Mouse (Mus musculus): ENCODE data around the gene Cirbp.

- TF ChIP-seq CTCF (IDR thresholded peaks at IDR 0.05; ENCODE audit: control insufficient read depth, insufficient read depth, insufficient read length): no peak
- no peak for TF ChIP-seq MAX (IDR thresholded peaks at IDR 0.05)
- no peak for TF ChIP-seq CEBPB (IDR thresholded peaks at IDR 0.05; ENCODE audit: low read depth)
- no peak for TF ChIP-seq USF1 (IDR thresholded peaks at IDR 0.05; ENCODE audit: low read depth)
- TF ChIP-seq MYOD1 (IDR thresholded peaks at IDR 0.05; ENCODE audit: control insufficient read depth, insufficient read length, low read depth): no peak
- TF ChIP-seq MYOG (IDR thresholded peaks at IDR 0.05; ENCODE audit: control insufficient read depth, extremely low read depth, insufficient read length): no peak
Observed at GRCm38 (mm10) chr10:80194441-80194840, 28.7 kb downstream of the Cirbp start.
